Mouse (Mus musculus) forebrain, embryonic 13.5 days (tissue): ENCODE data around the gene Dock3. TPM values are rescaled to one million over a fixed set of nuclear protein-coding genes. Genes with fewer than 3 reads are reported as not detected.
"Not testable (repeated sequence)": the region's sequence is repeated elsewhere in the genome, so short reads cannot be mapped to it uniquely, and the experiment has no call there.

Experiments
- ATAC-seq: fragments of 200-750 bp; cut with Nextera tagmentation; 2 replicates; pipeline ENCODE4 v1.8.0; 2017
- H3K27ac ChIP-seq: fragments of 300-500 bp; sonication (generic); 2 replicates; pipeline ENCODE4 v1.5.1; 2015; ENCODE audit warnings: inconsistent platforms, mild to moderate bottlenecking, moderate library complexity
- H3K27me3 ChIP-seq: fragments of 300-500 bp; sonication (generic); 2 replicates; pipeline ENCODE4 v1.6.1; 2015; ENCODE audit warnings: mild to moderate bottlenecking, inconsistent platforms
- H3K36me3 ChIP-seq: fragments of 300-500 bp; sonication (generic); 2 replicates; pipeline ENCODE4 v1.6.1; 2015; ENCODE audit warnings: mild to moderate bottlenecking, inconsistent platforms; ENCODE audit not compliant: poor library complexity, severe bottlenecking
- H3K4me1 ChIP-seq: fragments of 300-500 bp; sonication (generic); 2 replicates; pipeline ENCODE4 v1.6.1; 2015; ENCODE audit warnings: inconsistent platforms
- H3K4me2 ChIP-seq: fragments of 300-500 bp; sonication (generic); 2 replicates; pipeline ENCODE4 v1.6.1; 2015; ENCODE audit warnings: inconsistent platforms, mild to moderate bottlenecking, moderate library complexity
- H3K4me3 ChIP-seq: fragments of 300-500 bp; sonication (generic); 2 replicates; pipeline ENCODE4 v1.5.1; 2015; ENCODE audit warnings: mild to moderate bottlenecking, inconsistent platforms
- H3K9ac ChIP-seq: fragments of 300-500 bp; sonication (generic); 2 replicates; pipeline ENCODE4 v1.6.1; 2015; ENCODE audit warnings: mild to moderate bottlenecking, inconsistent platforms
- H3K9me3 ChIP-seq: fragments of 300-500 bp; sonication (generic); replicated peaks from 2 replicates; pipeline ENCODE4 v1.6.1; 2016; ENCODE audit warnings: inconsistent platforms
- WGBS: fragments of 180-500 bp; shearing (Covaris S2); methylation state at CpG from one replicate; pipeline ENCODE4 v1.1.7; 2015; 5-methylcytosine and 5-hydroxymethylcytosine counted together
- polyA plus RNA-seq: library from polyadenylated mRNA; unstranded; fragments of >200 nt; fragmentation: Nextera tagmentation; extraction: Ambion mirVana; gene quantifications from 2 replicates; pipeline ENCODE4 v1.2.1, GENCODE M21; 2015

Dock3 gene
- polyA plus RNA-seq, 1 experiment from 2014 or later = 16.1 TPM

DNA sequence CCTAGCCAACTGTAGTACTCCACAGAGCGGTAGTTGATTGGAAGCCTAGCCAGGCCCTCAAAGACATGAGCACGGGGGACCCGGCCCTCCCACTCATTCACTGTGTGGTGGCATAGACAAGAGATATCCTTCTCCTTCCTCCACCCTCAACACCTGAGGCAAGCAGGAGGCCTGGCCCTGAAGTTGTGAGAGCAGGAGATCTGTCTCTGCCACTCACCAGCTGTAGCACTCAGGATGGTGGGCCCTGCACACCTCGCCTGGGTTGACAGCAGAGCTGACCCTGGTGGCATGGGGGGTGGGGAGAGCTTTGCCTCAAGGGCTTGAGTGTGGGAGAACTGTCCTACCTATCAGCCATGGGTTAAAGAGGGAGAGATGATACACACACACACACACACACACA lies 65.9 kb downstream of the Dock3 start:
- Histone ChIP-seq H3K4me3 (no peak overlapping the region), H3K27me3 (no peaks in the 10 kb centered on the region), H3K4me2 (no peak overlapping the region), H3K36me3 (no peaks in the 10 kb centered on the region), H3K27ac (no peak overlapping the region), H3K9me3 (no peaks in the 10 kb centered on the region), H3K4me1 (no peaks in the 10 kb centered on the region), H3K9ac (no peak overlapping the region)
- 91% methylated on average over 4 of the region's 4 CpGs for WGBS
- no peak for ATAC-seq

- ATAC-seq = no peak
- Histone ChIP-seq H3K4me1 (no peaks in the 10 kb centered on the region), H3K36me3 (no peaks in the 10 kb centered on the region), H3K4me2 (no peak overlapping the region), H3K27ac (no peak overlapping the region), H3K27me3 (no peaks in the 10 kb centered on the region), H3K4me3 (no peak overlapping the region), H3K9ac (no peak overlapping the region), H3K9me3 (no peaks in the 10 kb centered on the region)
- WGBS = 14% methylated on average over 3 of the region's 3 CpGs
These were observed 66.9 kb downstream of the Dock3 start for GRCm38 (mm10) chr9:107164825-107165224.

DNA sequence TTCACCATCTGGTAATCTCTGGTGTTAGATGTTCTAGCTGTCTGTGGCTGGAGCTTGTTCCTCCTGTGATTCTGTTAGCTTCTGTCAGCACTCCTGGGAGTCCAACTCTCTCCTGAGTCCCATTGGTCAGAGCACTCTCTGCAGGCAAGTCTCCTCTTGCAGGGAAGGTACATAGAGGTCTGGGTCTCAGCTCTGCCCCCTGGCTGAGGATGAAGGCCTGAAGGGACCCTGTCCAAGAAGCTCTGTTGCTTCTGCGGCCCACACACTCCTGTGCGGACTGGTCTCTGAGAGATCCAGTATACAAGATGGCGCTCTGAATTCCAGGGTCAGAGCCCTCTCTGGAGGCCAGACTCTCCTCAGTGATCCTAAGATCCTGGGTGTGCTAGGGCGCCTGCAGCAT lies 75.3 kb downstream of the Dock3 start:
- ATAC-seq, H3K4me3 ChIP-seq, H3K4me2 ChIP-seq, H3K9ac ChIP-seq, H3K36me3 ChIP-seq, H3K9me3 ChIP-seq, H3K27ac ChIP-seq, H3K27me3 ChIP-seq, H3K4me1 ChIP-seq: not testable (repeated sequence)
- 90% methylated on average over 4 of the region's 4 CpGs for WGBS

GRCm38 (mm10) chr9:107112791-107113190 lies 118.9 kb downstream of the Dock3 start:
- Histone ChIP-seq H3K27me3 (no peaks in the 10 kb centered on the region), H3K4me2 (no peak overlapping the region), H3K27ac (no peak overlapping the region), H3K9ac (no peak overlapping the region), H3K4me3 (no peak overlapping the region), H3K36me3 (no peaks in the 10 kb centered on the region), H3K4me1 (no peaks in the 10 kb centered on the region), H3K9me3 (no peaks in the 10 kb centered on the region)
- no peak for ATAC-seq
- WGBS = 81% methylated on average over 3 of the region's 3 CpGs

GRCm38 (mm10) chr9:107112056-107112455 lies 119.7 kb downstream of the Dock3 start:
- H3K36me3 ChIP-seq = no peaks in the 10 kb centered on the region
- no peak overlapping the region for H3K27ac ChIP-seq
- no peak for ATAC-seq
- no peak overlapping the region for H3K4me3 ChIP-seq
- no peaks in the 10 kb centered on the region for H3K9me3 ChIP-seq
- H3K4me1 ChIP-seq = no peaks in the 10 kb centered on the region
- WGBS = 66% methylated on average over 2 of the region's 2 CpGs
- no peaks in the 10 kb centered on the region for H3K27me3 ChIP-seq
- no peak overlapping the region for H3K9ac ChIP-seq
- H3K4me2 ChIP-seq = no peak overlapping the region

GRCm38 (mm10) chr9:107099487-107099886 lies 132.2 kb downstream of the Dock3 start:
- no peaks in the 10 kb centered on the region for H3K4me1 ChIP-seq
- no peak overlapping the region for H3K4me2 ChIP-seq
- no peak overlapping the region for H3K9ac ChIP-seq
- no peak overlapping the region for H3K27ac ChIP-seq
- no peaks in the 10 kb centered on the region for H3K27me3 ChIP-seq
- no peak for ATAC-seq
- no peak overlapping the region for H3K4me3 ChIP-seq
- H3K36me3 ChIP-seq = no peaks in the 10 kb centered on the region
- H3K9me3 ChIP-seq = no peaks in the 10 kb centered on the region
- 84% methylated on average over 6 of the region's 6 CpGs for WGBS

- not testable (repeated sequence) for H3K36me3 ChIP-seq, H3K9ac ChIP-seq, H3K4me3 ChIP-seq, H3K27me3 ChIP-seq, H3K9me3 ChIP-seq, ATAC-seq, H3K27ac ChIP-seq, H3K4me2 ChIP-seq, H3K4me1 ChIP-seq
- 80% methylated on average over 17 of the region's 17 CpGs for whole genome bisulfite sequencing
These were observed 142.3 kb downstream of the Dock3 start for GRCm38 (mm10) chr9:107089451-107089850.

- H3K36me3 ChIP-seq = no peaks in the 10 kb centered on the region
- ATAC-seq = no peak
- H3K9ac ChIP-seq = no peak overlapping the region
- no peak overlapping the region for H3K4me2 ChIP-seq
- 86% methylated on average over 2 of the region's 2 CpGs for WGBS
- no peak overlapping the region for H3K27ac ChIP-seq
- no peak overlapping the region for H3K4me3 ChIP-seq
- no peaks in the 10 kb centered on the region for H3K27me3 ChIP-seq
- no peaks in the 10 kb centered on the region for H3K9me3 ChIP-seq
- no peaks in the 10 kb centered on the region for H3K4me1 ChIP-seq
These were observed 144.2 kb downstream of the Dock3 start for GRCm38 (mm10) chr9:107087531-107087930.

- 95% methylated on average over 2 of the region's 2 CpGs for WGBS
- H3K27me3 ChIP-seq = no peaks in the 10 kb centered on the region
- no peak overlapping the region for H3K4me3 ChIP-seq
- H3K4me1 ChIP-seq = no peaks in the 10 kb centered on the region
- H3K9ac ChIP-seq = no peak overlapping the region
- H3K27ac ChIP-seq = no peak overlapping the region
- H3K36me3 ChIP-seq = no peaks in the 10 kb centered on the region
- H3K9me3 ChIP-seq = no peaks in the 10 kb centered on the region
- no peak overlapping the region for H3K4me2 ChIP-seq
- ATAC-seq = no peak
These were observed 193.8 kb downstream of the Dock3 start for GRCm38 (mm10) chr9:107037947-107038346.

DNA sequence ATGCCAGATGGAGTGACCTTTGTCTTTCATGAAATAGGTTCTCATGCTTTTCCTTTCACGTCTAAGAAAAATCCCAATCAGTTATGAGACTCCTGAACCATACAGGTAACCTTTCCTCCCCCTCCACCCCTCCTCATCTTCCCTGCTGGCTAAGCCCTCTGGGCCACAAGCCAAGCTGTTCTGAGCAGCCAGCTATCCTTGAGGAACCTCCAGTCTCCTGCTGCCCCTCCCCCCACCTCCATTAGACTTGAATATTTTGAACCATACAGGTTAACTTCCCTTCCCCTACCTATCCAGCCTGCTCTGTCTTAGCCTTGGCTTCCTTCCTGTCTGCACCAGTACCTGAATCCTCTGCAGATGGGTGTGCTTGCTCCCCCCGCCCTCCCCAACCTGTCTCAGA lies 204.1 kb downstream of the Dock3 start:
- Histone ChIP-seq H3K27ac (no peak overlapping the region), H3K36me3 (no peaks in the 10 kb centered on the region), H3K9ac (no peak overlapping the region), H3K9me3 (no peaks in the 10 kb centered on the region), H3K4me1 (no peaks in the 10 kb centered on the region), H3K27me3 (no peaks in the 10 kb centered on the region), H3K4me3 (no peak overlapping the region), H3K4me2 (no peak overlapping the region)
- WGBS = 69% methylated on average over 2 of the region's 2 CpGs
- ATAC-seq = no peak

GRCm38 (mm10) chr9:107009841-107010240 lies 221.9 kb downstream of the Dock3 start:
- H3K4me2 ChIP-seq = no peak overlapping the region
- no peaks in the 10 kb centered on the region for H3K9me3 ChIP-seq
- H3K27me3 ChIP-seq = no peaks in the 10 kb centered on the region
- H3K27ac ChIP-seq = no peak overlapping the region
- no peak for ATAC-seq
- no peaks in the 10 kb centered on the region for H3K36me3 ChIP-seq
- H3K9ac ChIP-seq = no peak overlapping the region
- no peak overlapping the region for H3K4me3 ChIP-seq
- no peaks in the 10 kb centered on the region for H3K4me1 ChIP-seq
- WGBS = 78% methylated on average over 4 of the region's 4 CpGs

DNA sequence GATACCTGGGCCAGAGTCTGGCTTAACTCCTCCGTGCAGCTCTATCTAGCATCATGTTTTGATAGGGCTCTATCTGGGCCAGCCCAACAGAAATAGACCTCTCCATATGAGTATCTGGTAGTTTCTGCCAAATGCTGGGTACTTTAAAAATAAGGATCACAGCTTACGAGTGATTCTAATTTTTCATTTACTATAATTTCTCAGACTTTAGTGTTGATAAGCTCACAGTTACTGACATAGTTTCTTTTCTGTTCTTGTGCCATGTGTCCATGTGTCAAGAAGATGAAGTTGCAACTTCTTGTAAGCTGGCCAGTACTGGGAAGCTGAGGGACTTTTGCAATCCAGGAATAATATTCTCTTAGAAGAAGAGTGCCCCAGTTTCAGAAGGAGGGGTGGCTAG lies 228.5 kb downstream of the Dock3 start:
- H3K4me1 ChIP-seq = no peaks in the 10 kb centered on the region
- no peak overlapping the region for H3K4me3 ChIP-seq
- ATAC-seq = no peak
- H3K9ac ChIP-seq = no peak overlapping the region
- H3K27me3 ChIP-seq = no peaks in the 10 kb centered on the region
- no peak overlapping the region for H3K27ac ChIP-seq
- no peaks in the 10 kb centered on the region for H3K36me3 ChIP-seq
- 95% methylated on average over 2 of the region's 2 CpGs for WGBS
- no peaks in the 10 kb centered on the region for H3K9me3 ChIP-seq
- no peak overlapping the region for H3K4me2 ChIP-seq

DNA sequence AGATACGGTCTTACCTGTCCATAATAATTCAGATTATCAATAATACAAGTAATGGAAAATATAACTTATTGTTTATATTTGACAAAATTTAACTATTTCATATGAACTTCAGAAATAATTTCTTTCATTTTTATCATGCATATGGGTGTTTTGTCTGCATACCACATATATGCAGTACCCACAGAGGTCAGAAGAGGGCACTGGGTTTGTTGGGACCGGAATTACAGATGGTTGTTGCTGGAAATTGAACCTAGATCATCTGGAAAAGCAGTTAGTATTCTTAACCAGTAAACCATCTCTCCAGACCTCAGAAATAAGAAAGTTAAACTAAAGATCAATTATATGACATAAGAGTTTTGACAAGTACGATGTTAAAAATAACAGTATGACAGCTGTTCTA lies 261.0 kb downstream of the Dock3 start:
- no peak overlapping the region for H3K4me3 ChIP-seq
- no peak overlapping the region for H3K27ac ChIP-seq
- 70% methylated on average over 3 of the region's 3 CpGs for WGBS
- no peak for ATAC-seq
- no peak overlapping the region for H3K9ac ChIP-seq
- H3K27me3 ChIP-seq = no peaks in the 10 kb centered on the region
- no peak overlapping the region for H3K4me2 ChIP-seq
- no peaks in the 10 kb centered on the region for H3K9me3 ChIP-seq
- H3K4me1 ChIP-seq = no peaks in the 10 kb centered on the region
- peaks cover 16% of the 10 kb centered on the region; the same call in 1 of the 2 replicates for H3K36me3 ChIP-seq
